Comparison of ENCODE assay signal across 13 mouse cellular contexts in genomic region chr17:56593527-56594271, GRCm38 (mm10). TPM values are rescaled to one million over a fixed set of nuclear protein-coding genes. Genes with fewer than 3 reads are reported as not detected.
DNase-seq lines count a peak whose midpoint lies in the region; ATAC-seq and TF ChIP-seq lines count a peak whose summit lies in the region.
"Had no signal": no experiment of that assay in that cellular context is flagged by ENCODE, and none has a peak within 500 bp of the region (broad histone marks: within the 10 kb centered on the region; RNA-seq: fewer than 3 reads in every experiment).

No protein-coding gene starts in this region.

- ATAC-seq in megakaryocyte, adult 5-6 weeks (ENCODE audit: poor library complexity, severe bottlenecking): no peak
- ATAC-seq: forebrain, embryonic 16.5 days; liver, embryonic 12.5 days; midbrain, embryonic 15.5 days had no signal

- no peaks in the 10 kb centered on the region; the same call in none of the 2 replicates for H3K4me1 ChIP-seq in heart, adult 2 months (ENCODE audit: control insufficient read depth, insufficient read depth, low read length)
- H3K4me1 ChIP-seq in heart, embryonic 10.5 days: no peaks in the 10 kb centered on the region
- H3K4me1 ChIP-seq in megakaryocyte, embryonic 14.5 days: peaks cover 52% of the 10 kb centered on the region

- TF ChIP-seq CTCF in heart, adult 2 months (IDR thresholded peaks at IDR 0.05): no peak

- WGBS in heart, adult 2 months: 54% methylated on average over 8 of the region's 8 CpGs
- 92% methylated on average over 8 of the region's 8 CpGs for WGBS in heart, embryonic 10.5 days

- no peak overlapping the region for H3K4me3 ChIP-seq in heart, adult 2 months
- H3K4me3 ChIP-seq in heart, embryonic 10.5 days: no peak overlapping the region
- H3K4me3 ChIP-seq in megakaryocyte, embryonic 14.5 days (replicated peaks): peak overlapping the region; percentile 29
- H3K4me3 ChIP-seq: heart, embryonic 13.5 days; left cerebral cortex, adult 2 months; liver, embryonic 12.5 days; midbrain, embryonic 15.5 days had no signal

- peaks cover 6% of the 10 kb centered on the region for H3K79me2 ChIP-seq in heart, adult 2 months (replicated peaks; ENCODE audit: control insufficient read depth, insufficient read depth, low read length)

- peak in 1 of 2 experiments; percentile 44 for DNase-seq in heart, adult 2 months
- DNase-seq in heart, embryonic 10.5 days (ENCODE audit: low spot score): no peak
- DNase-seq in heart, postnatal 4 days: peak; percentile 54
- DNase-seq in thymus, postnatal 10 days (ENCODE audit: low spot score in 2 of 2): no peak
- DNase-seq in thymus, adult 18-20 months: no peak
- DNase-seq: adrenal gland, postnatal 14 days had no signal

- intact Hi-C loops in heart, adult 2 months (cut with DNase I): no loop called here

- no peak for TF ChIP-seq POLR2A in heart, adult 2 months (IDR thresholded peaks at IDR 0.05; ENCODE audit: insufficient read depth, low read depth, low read length)

- no peaks in the 10 kb centered on the region for H3K27me3 ChIP-seq in heart, adult 2 months (ENCODE audit: control insufficient read depth, insufficient read depth, low read length)
- H3K27me3 ChIP-seq in heart, embryonic 10.5 days (ENCODE audit: insufficient read depth, poor library complexity, severe bottlenecking): no peaks in the 10 kb centered on the region
- no peaks in the 10 kb centered on the region for H3K27me3 ChIP-seq in megakaryocyte, embryonic 14.5 days (replicated peaks)
- H3K27me3 ChIP-seq: heart, embryonic 13.5 days; liver, embryonic 12.5 days; midbrain, embryonic 15.5 days had no signal

- no peak overlapping the region for H3K9ac ChIP-seq in heart, adult 2 months (ENCODE audit: low read depth, low read length)
- H3K9ac ChIP-seq: heart, embryonic 13.5 days; liver, embryonic 12.5 days; midbrain, embryonic 15.5 days had no signal

- H3K9me3 ChIP-seq in heart, embryonic 10.5 days: no peaks in the 10 kb centered on the region
- no peaks in the 10 kb centered on the region for H3K9me3 ChIP-seq in megakaryocyte, embryonic 14.5 days
- H3K9me3 ChIP-seq: heart, embryonic 13.5 days; liver, embryonic 12.5 days; midbrain, embryonic 15.5 days had no signal

- TF ChIP-seq EP300 in heart, adult 2 months (IDR thresholded peaks at IDR 0.05; ENCODE audit: insufficient read depth, low read depth, low read length): 0 out of 2 replicates have a peak, but pooled peaks have one; percentile 3

- H3K36me3 ChIP-seq in heart, adult 2 months (ENCODE audit: control insufficient read depth, insufficient read depth, low read length): peaks cover 5% of the 10 kb centered on the region; the same call in 1 of the 2 replicates
- H3K36me3 ChIP-seq in heart, embryonic 10.5 days: peaks cover 97% of the 10 kb centered on the region
- H3K36me3 ChIP-seq in megakaryocyte, embryonic 14.5 days (replicated peaks; ENCODE audit: low read length): peaks cover 97% of the 10 kb centered on the region

- no peak overlapping the region for H3K27ac ChIP-seq in heart, adult 2 months
- H3K27ac ChIP-seq in heart, embryonic 10.5 days: no peak overlapping the region
- H3K27ac ChIP-seq: heart, embryonic 13.5 days; left cerebral cortex, adult 2 months; liver, embryonic 12.5 days; midbrain, embryonic 15.5 days had no signal

RNA-seq across cellular contexts. Expression of gene Safb, which starts 9.1 kb away (rescaled TPM):
- 10 to 100 TPM; 61.3 to 69.1 TPM for total RNA-seq in heart, adult 2 months (2021)
- polyA plus RNA-seq in heart, adult 2 months (2012; rRNA removed): 51.0 and 57.5 TPM in 2 replicates
- polyA plus RNA-seq in heart, embryonic 10.5 days (2016; fragmentation: Nextera tagmentation; extraction: Ambion mirVana): 106 and 128 TPM in 2 replicates
- 30.0 and 79.6 TPM in 2 replicates for polyA plus RNA-seq in megakaryocyte, embryonic 14.5 days (2012; ENCODE audit: insufficient read depth, low replicate concordance)
- total RNA-seq in megakaryocyte, adult 5-6 weeks (2015): 53.5 and 59.6 TPM in 2 replicates
- 65.8 and 76.1 TPM in 2 replicates for total RNA-seq in megakaryocyte, adult 5-6 weeks (2017)
- total RNA-seq in heart, postnatal 4 days (2021): 10 to 100 TPM; 89.2 to 92.5 TPM

RNA-seq across cellular contexts. Expression of gene Safb2, which starts 9.3 kb away (rescaled TPM):
- total RNA-seq in heart, adult 2 months (2021): 10 to 100 TPM; 36.8 to 43.1 TPM
- polyA plus RNA-seq in heart, adult 2 months (2012; rRNA removed): 42.5 and 47.5 TPM in 2 replicates
- polyA plus RNA-seq in heart, embryonic 10.5 days (2016; fragmentation: Nextera tagmentation; extraction: Ambion mirVana): 61.3 and 81.0 TPM in 2 replicates
- 75.4 and 129 TPM in 2 replicates for polyA plus RNA-seq in megakaryocyte, embryonic 14.5 days (2012; ENCODE audit: insufficient read depth, low replicate concordance)
- 54.5 and 68.8 TPM in 2 replicates for total RNA-seq in megakaryocyte, adult 5-6 weeks (2015)
- 78.1 and 92.6 TPM in 2 replicates for total RNA-seq in megakaryocyte, adult 5-6 weeks (2017)
- 10 to 100 TPM; 69.2 to 70.0 TPM for total RNA-seq in heart, postnatal 4 days (2021)

RNA-seq across cellular contexts. Expression of gene 2410015M20Rik, which starts 15.9 kb away (rescaled TPM):
- 100 to 1,000 TPM; 291 to 329 TPM for total RNA-seq in heart, adult 2 months (2021)
- polyA plus RNA-seq in heart, adult 2 months (2012; rRNA removed): 320 and 381 TPM in 2 replicates
- polyA plus RNA-seq in heart, embryonic 10.5 days (2016; fragmentation: Nextera tagmentation; extraction: Ambion mirVana): 261 and 317 TPM in 2 replicates
- polyA plus RNA-seq in megakaryocyte, embryonic 14.5 days (2012; ENCODE audit: insufficient read depth, low replicate concordance): 90.4 and 344 TPM in 2 replicates
- total RNA-seq in megakaryocyte, adult 5-6 weeks (2015): 43.6 and 52.6 TPM in 2 replicates
- 48.3 and 64.2 TPM in 2 replicates for total RNA-seq in megakaryocyte, adult 5-6 weeks (2017)
- 100 to 1,000 TPM; 295 to 325 TPM for total RNA-seq in heart, postnatal 4 days (2021)

RNA-seq across cellular contexts. Expression of gene Rpl36, which starts 19.5 kb away (rescaled TPM):
- 100 to 1,000 TPM; 671 to 795 TPM for total RNA-seq in heart, adult 2 months (2021)
- 801 and 1,357 TPM in 2 replicates for polyA plus RNA-seq in heart, adult 2 months (2012; rRNA removed)
- 1,286 and 1,339 TPM in 2 replicates for polyA plus RNA-seq in heart, embryonic 10.5 days (2016; fragmentation: Nextera tagmentation; extraction: Ambion mirVana)
- polyA plus RNA-seq in megakaryocyte, embryonic 14.5 days (2012; ENCODE audit: insufficient read depth, low replicate concordance): 9,023 and 9,040 TPM in 2 replicates
- 757 and 782 TPM in 2 replicates for total RNA-seq in megakaryocyte, adult 5-6 weeks (2015)
- total RNA-seq in megakaryocyte, adult 5-6 weeks (2017): 1,133 and 1,354 TPM in 2 replicates
- 100 to 1,000 TPM; 921 to 984 TPM for total RNA-seq in heart, postnatal 4 days (2021)

RNA-seq across cellular contexts. Expression of gene Lonp1, which starts 33.0 kb away (rescaled TPM):
- 100 to 1,000 TPM; 113 to 131 TPM for total RNA-seq in heart, adult 2 months (2021)
- 95.9 and 116 TPM in 2 replicates for polyA plus RNA-seq in heart, adult 2 months (2012; rRNA removed)
- polyA plus RNA-seq in heart, embryonic 10.5 days (2016; fragmentation: Nextera tagmentation; extraction: Ambion mirVana): 58.9 and 65.1 TPM in 2 replicates
- 35.4 and 50.4 TPM in 2 replicates for polyA plus RNA-seq in megakaryocyte, embryonic 14.5 days (2012; ENCODE audit: insufficient read depth, low replicate concordance)
- total RNA-seq in megakaryocyte, adult 5-6 weeks (2015): 9.1 TPM in 2 replicates
- 19.5 and 23.4 TPM in 2 replicates for total RNA-seq in megakaryocyte, adult 5-6 weeks (2017)
- total RNA-seq in heart, postnatal 4 days (2021): 10 to 100 TPM; 89.0 to 90.5 TPM

Comparison
In these comparisons a context has a peak if more than half of its experiments do, and no peak if none do; other contexts are left out.
1. RNA of gene 2410015M20Rik, which starts 15.9 kb away (total RNA-seq): 291 to 329 TPM in heart, adult 2 months and 295 to 325 TPM in heart, postnatal 4 days; 43.6 to 64.2 TPM in megakaryocyte, adult 5-6 weeks; every median in the first group is over 4 times any median in the second.